Mouse (Mus musculus) cortical plate, adult 2 months (tissue): ENCODE measurements around the gene Olfr1141.

Experiments
- CTCF ChIP-seq: fragments of 200-500 bp; IDR thresholded peaks from 2 replicates; pipeline ENCODE4 v1.5.1; 2011; ENCODE audit warnings: mild to moderate bottlenecking, control low read depth, low read length; ENCODE audit not compliant: insufficient read depth; ENCODE audit errors: extremely low read depth
- POLR2A ChIP-seq: fragments of 200-500 bp; IDR thresholded peaks from 2 replicates; pipeline ENCODE4 v1.6.1; 2011; ENCODE audit warnings: mild to moderate bottlenecking, low read length, control low read depth; ENCODE audit not compliant: insufficient read depth; ENCODE audit errors: extremely low read depth

DNA sequence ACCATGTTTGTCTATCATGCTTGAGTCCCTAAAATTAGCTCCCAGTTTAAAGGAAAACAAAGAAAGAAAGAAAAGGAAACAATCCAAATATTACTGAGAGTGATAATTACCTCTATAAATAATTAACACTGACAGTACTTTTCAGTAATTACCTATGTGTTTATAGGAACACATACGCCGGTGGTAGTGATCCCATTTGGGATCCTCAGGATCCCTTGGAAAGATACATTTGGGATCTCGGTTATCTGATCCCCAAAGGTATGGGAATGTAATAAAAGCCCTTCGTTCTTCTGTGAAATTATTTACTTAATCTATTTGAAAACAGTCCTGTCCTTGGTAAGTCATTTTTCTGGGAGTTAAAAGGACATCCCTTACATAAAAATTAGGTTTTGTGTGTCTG lies 25.4 kb upstream of the Olfr1141 start, which contains the start of gene Olfr152:
- TF ChIP-seq CTCF (no peak), POLR2A (no peak)
